Mouse (Mus musculus): Measurements from ENCODE around the gene Pcdh15. TPM values are rescaled to one million over a fixed set of nuclear protein-coding genes. Genes with fewer than 3 reads are reported as not detected.

Pcdh15 gene
- polyA plus RNA-seq, 2 experiments, result 1.0 TPM

DNA sequence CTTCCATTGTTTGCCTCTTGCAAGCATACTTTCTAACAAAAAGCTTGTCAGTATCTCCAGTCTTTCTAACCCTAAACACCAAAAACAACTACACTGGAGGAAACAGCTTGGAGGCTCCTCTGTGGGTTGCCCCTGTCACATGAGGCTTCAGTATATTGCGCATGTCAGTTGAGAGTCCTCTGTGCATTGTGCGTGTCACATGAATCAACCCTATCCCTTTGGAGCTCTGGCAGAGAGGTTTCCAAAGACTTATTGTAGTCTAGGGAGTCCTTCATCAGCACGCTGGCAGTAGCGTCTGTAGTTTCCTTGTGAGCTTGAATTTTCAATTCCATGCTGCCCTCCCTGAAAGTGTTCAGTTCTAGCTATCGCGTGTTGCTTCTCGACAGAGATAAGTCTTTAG, 1236.3 kb downstream of the Pcdh15 start:
- no peaks in the 10 kb centered on the region for H3K4me1 ChIP-seq (ENCODE audit: control insufficient read depth, insufficient read depth, low read length)
- H3K9me3 ChIP-seq (ENCODE audit: control insufficient read depth, low read length), result no peaks in the 10 kb centered on the region
- H3K27me3 ChIP-seq (ENCODE audit: control insufficient read depth, insufficient read depth, low read length), result no peaks in the 10 kb centered on the region
- 91% methylated on average over 7 of the region's 7 CpGs for WGBS
- no peak overlapping the region for H3K4me2 ChIP-seq (replicated peaks; ENCODE audit: low read depth, low read length, severe bottlenecking)
- H3K36me3 ChIP-seq (ENCODE audit: control insufficient read depth, insufficient read depth, low read length), result no peaks in the 10 kb centered on the region
- no peak overlapping the region for H3K9ac ChIP-seq (ENCODE audit: low read depth, low read length, severe bottlenecking)
- no peak for DNase-seq (ENCODE audit: low spot score)
- TF ChIP-seq POLR2A (IDR thresholded peaks at IDR 0.05; ENCODE audit: borderline replicate concordance, extremely low read depth, insufficient read depth, insufficient read length), result no peak
- H3K27ac ChIP-seq (replicated peaks; ENCODE audit: low read depth, low read length), result no peak overlapping the region
- no peak for ATAC-seq (ENCODE audit: low FRiP score, low read depth)
- no peak overlapping the region for H3K4me3 ChIP-seq (replicated peaks; ENCODE audit: low read length)

DNA sequence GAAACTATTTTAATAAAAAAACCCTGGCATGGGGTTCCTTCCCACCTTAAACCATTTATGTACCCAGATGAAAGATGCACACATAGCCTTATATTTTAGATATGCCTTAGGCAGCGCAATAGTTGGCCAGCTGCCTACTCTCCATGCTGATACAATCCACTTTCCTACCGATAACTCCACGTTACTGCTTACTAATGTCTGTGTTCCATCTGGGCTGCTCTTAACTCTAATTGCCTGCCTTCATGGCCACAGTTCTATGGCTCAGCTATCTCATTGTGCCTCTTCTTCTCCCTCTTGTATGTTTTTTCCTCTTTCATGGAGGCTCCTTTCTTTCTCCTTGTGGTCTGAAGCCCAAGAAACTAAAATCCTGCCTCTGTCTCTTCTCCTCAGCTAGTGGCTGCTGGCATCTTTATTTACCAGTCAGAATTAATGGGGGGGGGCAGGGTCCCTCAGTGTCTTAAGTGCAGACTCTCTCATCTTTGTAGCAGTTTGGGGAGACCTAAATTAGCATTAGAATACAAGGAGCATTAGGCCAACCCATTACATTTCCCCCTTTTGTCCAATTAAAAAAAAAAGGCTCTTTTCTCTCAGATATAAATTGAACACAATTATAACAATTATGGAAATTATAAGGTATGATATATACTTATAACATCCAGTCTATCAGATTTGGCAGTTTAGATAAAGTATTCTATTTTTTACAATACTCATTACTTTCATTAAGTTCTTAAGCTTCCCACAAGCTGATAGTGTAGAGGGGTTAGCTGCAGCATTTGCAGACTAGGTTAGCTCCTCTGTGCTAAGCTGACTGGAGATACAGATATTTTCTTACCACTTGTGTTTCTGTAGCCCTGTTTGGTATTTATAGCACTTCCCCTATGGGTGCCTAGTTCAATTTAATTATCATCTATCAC, 1240.4 kb downstream of the Pcdh15 start:
- no peaks in the 10 kb centered on the region for H3K36me3 ChIP-seq (ENCODE audit: control insufficient read depth, insufficient read depth, low read length)
- DNase-seq (ENCODE audit: low spot score) (peak; percentile 31), ATAC-seq (ENCODE audit: low FRiP score, low read depth) (no peak)
- TF ChIP-seq POLR2A (IDR thresholded peaks at IDR 0.05; ENCODE audit: borderline replicate concordance, extremely low read depth, insufficient read depth, insufficient read length), result no peak
- 55% methylated on average over 3 of the region's 3 CpGs for WGBS
- H3K4me1 ChIP-seq (ENCODE audit: control insufficient read depth, insufficient read depth, low read length), result no peaks in the 10 kb centered on the region
- no peak overlapping the region for H3K4me3 ChIP-seq (replicated peaks; ENCODE audit: low read length)
- H3K9ac ChIP-seq (ENCODE audit: low read depth, low read length, severe bottlenecking), result no peak overlapping the region
- no peak overlapping the region for H3K27ac ChIP-seq (replicated peaks; ENCODE audit: low read depth, low read length)
- H3K9me3 ChIP-seq (ENCODE audit: control insufficient read depth, low read length), result no peaks in the 10 kb centered on the region
- H3K4me2 ChIP-seq (replicated peaks; ENCODE audit: low read depth, low read length, severe bottlenecking), result no peak overlapping the region
- no peaks in the 10 kb centered on the region for H3K27me3 ChIP-seq (ENCODE audit: control insufficient read depth, insufficient read depth, low read length)

DNA sequence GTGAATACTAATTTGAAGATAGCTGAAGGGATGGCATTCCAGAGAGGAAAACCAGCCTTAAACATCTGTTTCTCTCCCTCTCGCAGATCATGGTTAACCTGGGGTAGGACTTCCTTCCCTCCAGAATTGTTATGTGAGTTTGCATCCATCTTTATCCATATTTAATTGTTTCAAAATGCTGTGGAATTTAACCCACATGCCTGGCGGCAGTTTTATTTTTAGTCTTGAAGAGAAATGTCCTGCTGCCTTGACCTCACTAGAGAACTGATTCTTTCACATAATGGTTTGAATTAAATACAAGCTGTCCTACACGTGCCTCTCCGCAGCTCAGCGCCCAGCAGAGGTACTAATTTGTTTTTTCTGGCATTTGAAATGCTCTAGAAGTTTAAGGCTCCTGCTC, 1260.4 kb downstream of the Pcdh15 start:
- ATAC-seq (ENCODE audit: low FRiP score, low read depth), result no peak

DNA sequence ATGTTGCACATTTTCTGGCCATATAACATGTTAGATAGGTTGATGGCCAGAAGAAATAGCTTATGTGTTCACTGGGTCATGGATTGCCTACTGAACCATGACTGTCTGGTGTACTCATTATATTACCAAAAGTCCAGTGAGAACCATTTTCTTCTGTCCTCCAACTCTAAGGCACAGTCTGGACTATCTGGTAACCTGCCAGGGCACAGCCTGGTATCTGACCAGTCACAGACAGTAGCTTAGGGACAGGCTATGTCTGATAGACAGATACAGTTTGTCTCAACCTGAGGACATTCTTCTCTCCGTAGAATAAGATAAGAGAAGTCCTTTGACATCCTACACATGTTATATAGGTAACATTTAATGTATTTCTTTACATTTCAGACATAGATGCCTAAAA, 1279.6 kb downstream of the Pcdh15 start:
- H3K36me3 ChIP-seq (ENCODE audit: control insufficient read depth, insufficient read depth, low read length), result no peaks in the 10 kb centered on the region
- DNase-seq (ENCODE audit: low spot score), result no peak
- H3K4me1 ChIP-seq (ENCODE audit: control insufficient read depth, insufficient read depth, low read length), result no peaks in the 10 kb centered on the region
- H3K4me2 ChIP-seq (replicated peaks; ENCODE audit: low read depth, low read length, severe bottlenecking), result no peak overlapping the region
- H3K27me3 ChIP-seq (ENCODE audit: control insufficient read depth, insufficient read depth, low read length), result no peaks in the 10 kb centered on the region
- no peaks in the 10 kb centered on the region for H3K9me3 ChIP-seq (ENCODE audit: control insufficient read depth, low read length)
- no peak overlapping the region for H3K4me3 ChIP-seq (replicated peaks; ENCODE audit: low read length)
- 92% methylated on average over 1 of the region's 1 CpGs for WGBS
- ATAC-seq (ENCODE audit: low FRiP score, low read depth), result no peak
- H3K9ac ChIP-seq (ENCODE audit: low read depth, low read length, severe bottlenecking), result no peak overlapping the region
- TF ChIP-seq POLR2A (IDR thresholded peaks at IDR 0.05; ENCODE audit: borderline replicate concordance, extremely low read depth, insufficient read depth, insufficient read length), result no peak
- H3K27ac ChIP-seq (replicated peaks; ENCODE audit: low read depth, low read length), result no peak overlapping the region

More for the DNA sequence above, 1260.4 kb downstream of the Pcdh15 start:
- Histone ChIP-seq H3K27me3 (ENCODE audit: control insufficient read depth, insufficient read depth, low read length) (no peaks in the 10 kb centered on the region), H3K9me3 (ENCODE audit: control insufficient read depth, low read length) (no peaks in the 10 kb centered on the region), H3K4me1 (ENCODE audit: control insufficient read depth, insufficient read depth, low read length) (no peaks in the 10 kb centered on the region; the same call in 1 of the 2 replicates), H3K36me3 (ENCODE audit: control insufficient read depth, insufficient read depth, low read length) (no peaks in the 10 kb centered on the region), H3K27ac (replicated peaks; ENCODE audit: low read depth, low read length) (no peak overlapping the region), H3K9ac (ENCODE audit: low read depth, low read length, severe bottlenecking) (no peak overlapping the region), H3K4me3 (replicated peaks; ENCODE audit: low read length) (no peak overlapping the region), H3K4me2 (replicated peaks; ENCODE audit: low read depth, low read length, severe bottlenecking) (no peak overlapping the region)
- TF ChIP-seq POLR2A (IDR thresholded peaks at IDR 0.05; ENCODE audit: borderline replicate concordance, extremely low read depth, insufficient read depth, insufficient read length), result no peak
- 31% methylated on average over 5 of the region's 5 CpGs for WGBS
- no peak for DNase-seq (ENCODE audit: low spot score)

DNA sequence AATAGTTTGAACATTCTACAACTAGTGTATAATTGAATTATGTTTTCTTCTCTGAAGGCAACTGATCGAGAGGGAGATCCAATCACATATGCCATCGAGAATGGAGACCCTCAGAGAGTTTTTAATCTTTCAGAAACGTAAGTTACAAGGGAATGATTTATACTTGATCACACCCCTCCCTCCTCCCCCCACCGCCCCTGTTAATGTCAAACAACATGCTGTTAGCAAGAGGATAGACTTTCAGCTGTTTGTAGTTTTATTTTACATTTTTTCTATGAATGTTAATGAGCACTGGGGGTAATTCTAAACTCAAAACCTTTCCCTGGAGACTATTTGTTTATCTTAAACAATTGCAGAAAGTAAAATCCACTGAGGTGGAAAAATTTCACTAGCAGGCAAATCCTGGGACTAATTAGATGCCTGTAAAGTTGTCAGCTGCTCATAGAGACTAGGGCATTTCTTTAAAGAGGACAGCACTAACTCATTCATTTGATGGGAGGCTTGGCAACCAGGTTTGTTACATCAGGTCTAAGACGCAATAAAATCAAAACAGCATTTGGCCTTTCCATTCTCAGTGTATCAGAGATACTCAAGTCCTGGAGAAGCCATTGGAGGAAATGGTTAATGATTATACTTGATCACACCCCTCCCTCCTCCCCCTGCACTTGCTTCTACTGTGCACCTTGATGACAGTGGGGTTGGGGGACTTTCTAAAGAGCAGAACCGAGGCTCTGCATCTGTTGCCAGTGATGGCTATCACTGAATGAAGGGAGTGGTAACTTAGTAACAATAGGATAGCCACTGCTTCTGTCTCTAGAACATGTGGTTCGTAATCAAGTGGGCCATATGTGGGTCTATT, 1280.4 kb downstream of the Pcdh15 start:
- no peaks in the 10 kb centered on the region for H3K36me3 ChIP-seq (ENCODE audit: control insufficient read depth, insufficient read depth, low read length)
- TF ChIP-seq POLR2A (IDR thresholded peaks at IDR 0.05; ENCODE audit: borderline replicate concordance, extremely low read depth, insufficient read depth, insufficient read length), result no peak
- no peaks in the 10 kb centered on the region for H3K27me3 ChIP-seq (ENCODE audit: control insufficient read depth, insufficient read depth, low read length)
- H3K4me3 ChIP-seq (replicated peaks; ENCODE audit: low read length), result no peak overlapping the region
- H3K4me2 ChIP-seq (replicated peaks; ENCODE audit: low read depth, low read length, severe bottlenecking), result no peak overlapping the region
- WGBS, result 28% methylated on average over 7 of the region's 7 CpGs
- DNase-seq (ENCODE audit: low spot score), result no peak
- ATAC-seq (ENCODE audit: low FRiP score, low read depth), result no peak
- H3K9ac ChIP-seq (ENCODE audit: low read depth, low read length, severe bottlenecking), result no peak overlapping the region
- H3K4me1 ChIP-seq (ENCODE audit: control insufficient read depth, insufficient read depth, low read length), result no peaks in the 10 kb centered on the region
- H3K27ac ChIP-seq (replicated peaks; ENCODE audit: low read depth, low read length), result no peak overlapping the region
- H3K9me3 ChIP-seq (ENCODE audit: control insufficient read depth, low read length), result no peaks in the 10 kb centered on the region

All from limb, embryonic 14.5 days (tissue).